In the genomic region with DNA sequence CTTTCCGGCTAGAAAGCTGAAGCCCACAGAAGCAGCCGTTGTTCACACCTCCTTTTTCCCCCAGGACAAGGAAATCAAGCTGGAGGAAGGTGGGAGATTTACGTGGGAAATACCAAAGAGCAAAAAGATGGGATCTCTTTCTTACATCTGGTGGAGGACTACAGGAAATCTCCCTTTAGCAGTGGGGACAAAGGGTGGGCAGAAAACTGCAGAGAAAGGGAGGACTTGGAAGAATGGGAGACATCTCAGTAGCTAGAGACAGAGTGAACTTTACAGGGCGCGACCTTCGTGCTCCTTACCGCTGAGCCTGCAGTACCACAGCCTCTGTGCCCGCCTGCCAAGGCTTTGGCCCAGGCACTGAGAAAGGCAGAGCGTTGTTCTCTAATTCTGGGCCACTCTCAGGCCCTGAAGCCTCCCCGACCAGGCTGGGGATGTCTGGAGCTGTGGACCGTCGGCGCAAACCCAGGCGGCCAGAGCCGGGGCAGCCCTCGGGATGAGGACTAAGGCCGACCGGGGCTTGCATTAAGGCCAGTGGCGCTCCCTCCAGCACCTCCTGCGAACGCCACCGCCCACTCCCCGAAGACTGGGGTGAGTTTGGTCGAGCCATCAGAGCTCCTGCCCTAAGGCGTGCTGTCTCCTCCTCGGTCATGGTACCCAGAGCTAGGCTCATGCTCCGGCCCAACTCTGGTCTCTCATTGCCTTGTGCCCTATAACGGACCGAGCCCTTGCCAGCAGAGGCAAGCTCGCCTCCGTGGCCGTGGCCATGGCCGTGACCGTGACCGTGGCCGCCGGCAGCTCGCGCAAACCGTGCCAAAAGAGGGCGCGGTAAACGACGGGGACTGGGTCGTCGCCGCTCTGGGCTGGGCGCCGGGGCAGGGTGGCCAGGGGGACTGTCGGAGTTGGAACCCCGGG, we compare ENCODE assay signal across 8 mouse cellular contexts. TPM values are rescaled to one million over a fixed set of nuclear protein-coding genes. Genes with fewer than 3 reads are reported as not detected.
DNase-seq lines count a peak whose midpoint lies in the region; ATAC-seq lines count a peak whose summit lies in the region.

No protein-coding gene starts in this region.

- H3K9me3 ChIP-seq in lung, embryonic 16.5 days (ENCODE audit: control insufficient read depth, low read length) = no peaks in the 10 kb centered on the region
- no peaks in the 10 kb centered on the region for H3K9me3 ChIP-seq in embryonic facial prominence, embryonic 13.5 days
- no peaks in the 10 kb centered on the region for H3K9me3 ChIP-seq in limb, embryonic 10.5 days (replicated peaks)
- no peaks in the 10 kb centered on the region for H3K9me3 ChIP-seq in neural tube, embryonic 15.5 days (replicated peaks)

- intact Hi-C loops in gastrocnemius, postnatal 36 days (cut with DNase I) = loop anchor here (5.0 kb wide), 1 partner anchor 75 kb away; the partner anchor contains the start of gene Disp2

- ATAC-seq in lung, embryonic 16.5 days (ENCODE audit: low read depth) = no peak
- no peak for ATAC-seq in embryonic facial prominence, embryonic 13.5 days (ENCODE audit: insufficient number of reproducible peaks, insufficient read depth, low FRiP score, low TSS enrichment, low read depth)
- 0 out of 2 replicates have a peak, but pooled peaks have one; percentile 15 for ATAC-seq in neural tube, embryonic 15.5 days (ENCODE audit: low FRiP score)

- 7% methylated on average over 46 of the region's 51 CpGs for WGBS in lung, embryonic 16.5 days
- WGBS in embryonic facial prominence, embryonic 13.5 days = 4% methylated on average over 51 of the region's 51 CpGs
- WGBS in limb, embryonic 10.5 days = 2% methylated on average over 51 of the region's 51 CpGs
- WGBS in neural tube, embryonic 15.5 days = 5% methylated on average over 51 of the region's 51 CpGs

- H3K27ac ChIP-seq in lung, embryonic 16.5 days (ENCODE audit: low read length) = no peak overlapping the region
- H3K27ac ChIP-seq in embryonic facial prominence, embryonic 13.5 days = no peak overlapping the region
- H3K27ac ChIP-seq in limb, embryonic 10.5 days = no peak overlapping the region
- H3K27ac ChIP-seq in neural tube, embryonic 15.5 days (replicated peaks) = no peak overlapping the region

- DNase-seq in lung, postnatal 4 days = no peak
- peak; percentile 62 for DNase-seq in limb, embryonic 10.5 days (ENCODE audit: low spot score)
- DNase-seq in cerebellum, adult 8-10 months = no peak
- DNase-seq in urinary bladder, postnatal 10 days (ENCODE audit: low spot score) = no peak
- DNase-seq in gastrocnemius, postnatal 36 days = no peak

- H3K4me2 ChIP-seq in lung, embryonic 16.5 days (ENCODE audit: low read depth, low read length) = peak overlapping the region; percentile 68
- H3K4me2 ChIP-seq in embryonic facial prominence, embryonic 13.5 days = peak overlapping the region; percentile 77
- H3K4me2 ChIP-seq in neural tube, embryonic 15.5 days = peak overlapping the region; percentile 70

- H3K4me3 ChIP-seq in lung, embryonic 16.5 days (ENCODE audit: low read length) = peak overlapping the region; percentile 45
- peak overlapping the region; percentile 43 for H3K4me3 ChIP-seq in embryonic facial prominence, embryonic 13.5 days
- H3K4me3 ChIP-seq in limb, embryonic 10.5 days = peak overlapping the region; percentile 50
- peak overlapping the region; percentile 39 for H3K4me3 ChIP-seq in neural tube, embryonic 15.5 days (replicated peaks)

- H3K4me1 ChIP-seq in lung, embryonic 16.5 days (replicated peaks; ENCODE audit: control insufficient read depth, insufficient read depth, low read length) = peaks cover 34% of the 10 kb centered on the region
- H3K4me1 ChIP-seq in embryonic facial prominence, embryonic 13.5 days = peaks cover 50% of the 10 kb centered on the region
- H3K4me1 ChIP-seq in limb, embryonic 10.5 days = peaks cover 43% of the 10 kb centered on the region
- H3K4me1 ChIP-seq in neural tube, embryonic 15.5 days = peaks cover 44% of the 10 kb centered on the region

- no peaks in the 10 kb centered on the region for H3K36me3 ChIP-seq in lung, embryonic 16.5 days (ENCODE audit: control insufficient read depth, insufficient read depth, low read length)
- H3K36me3 ChIP-seq in embryonic facial prominence, embryonic 13.5 days = no peaks in the 10 kb centered on the region
- no peaks in the 10 kb centered on the region for H3K36me3 ChIP-seq in limb, embryonic 10.5 days
- no peaks in the 10 kb centered on the region for H3K36me3 ChIP-seq in neural tube, embryonic 15.5 days

- H3K9ac ChIP-seq in lung, embryonic 16.5 days (ENCODE audit: low read length) = peak overlapping the region; percentile 44
- peak overlapping the region; percentile 44; the same call in 1 of the 2 replicates for H3K9ac ChIP-seq in embryonic facial prominence, embryonic 13.5 days
- H3K9ac ChIP-seq in neural tube, embryonic 15.5 days (replicated peaks) = peak overlapping the region; percentile 31; the same call in 1 of the 2 replicates

- peaks cover 74% of the 10 kb centered on the region for H3K27me3 ChIP-seq in lung, embryonic 16.5 days (ENCODE audit: control insufficient read depth, insufficient read depth, low read depth, low read length)
- H3K27me3 ChIP-seq in embryonic facial prominence, embryonic 13.5 days = peaks cover 89% of the 10 kb centered on the region
- peaks cover 99% of the 10 kb centered on the region for H3K27me3 ChIP-seq in limb, embryonic 10.5 days (ENCODE audit: low read depth, poor library complexity, severe bottlenecking)
- peaks cover 91% of the 10 kb centered on the region for H3K27me3 ChIP-seq in neural tube, embryonic 15.5 days (replicated peaks)

RNA-seq across cellular contexts. Expression of gene Ankrd63, which starts 1.5 kb away (rescaled TPM):
- 0.06 and 0.11 TPM in 2 replicates for polyA plus RNA-seq in lung, embryonic 16.5 days (2015; fragmentation: Nextera tagmentation; extraction: Ambion mirVana)
- polyA plus RNA-seq in embryonic facial prominence, embryonic 13.5 days (2015; fragmentation: Nextera tagmentation; extraction: Ambion mirVana) = 0.07 TPM in 1 of 2 replicates, not detected in the other
- not detected in 2 replicates for polyA plus RNA-seq in limb, embryonic 10.5 days (2016; fragmentation: Nextera tagmentation; extraction: Ambion mirVana)
- polyA plus RNA-seq in neural tube, embryonic 15.5 days (2015; fragmentation: Nextera tagmentation; extraction: Ambion mirVana) = not detected in 2 replicates
- total RNA-seq in gastrocnemius, postnatal 36 days (2021) = not detected

RNA-seq across cellular contexts. Expression of gene Plcb2, which starts 26.0 kb away (rescaled TPM):
- polyA plus RNA-seq in lung, embryonic 16.5 days (2015; fragmentation: Nextera tagmentation; extraction: Ambion mirVana) = 1.6 and 1.8 TPM in 2 replicates
- polyA plus RNA-seq in embryonic facial prominence, embryonic 13.5 days (2015; fragmentation: Nextera tagmentation; extraction: Ambion mirVana) = 0.47 and 0.55 TPM in 2 replicates
- polyA plus RNA-seq in limb, embryonic 10.5 days (2016; fragmentation: Nextera tagmentation; extraction: Ambion mirVana) = 0.28 and 0.36 TPM in 2 replicates
- polyA plus RNA-seq in neural tube, embryonic 15.5 days (2015; fragmentation: Nextera tagmentation; extraction: Ambion mirVana) = 1.0 and 2.2 TPM in 2 replicates
- under 1 TPM; 0.26 to 0.52 TPM for total RNA-seq in gastrocnemius, postnatal 36 days (2021)

RNA-seq across cellular contexts. Expression of gene Pak6, which starts 39.1 kb away (rescaled TPM):
- 2.2 and 3.9 TPM in 2 replicates for polyA plus RNA-seq in lung, embryonic 16.5 days (2015; fragmentation: Nextera tagmentation; extraction: Ambion mirVana)
- 2.2 and 2.7 TPM in 2 replicates for polyA plus RNA-seq in embryonic facial prominence, embryonic 13.5 days (2015; fragmentation: Nextera tagmentation; extraction: Ambion mirVana)
- 0.65 and 0.75 TPM in 2 replicates for polyA plus RNA-seq in limb, embryonic 10.5 days (2016; fragmentation: Nextera tagmentation; extraction: Ambion mirVana)
- polyA plus RNA-seq in neural tube, embryonic 15.5 days (2015; fragmentation: Nextera tagmentation; extraction: Ambion mirVana) = 40.2 and 42.4 TPM in 2 replicates
- total RNA-seq in gastrocnemius, postnatal 36 days (2021) = under 1 TPM; 0.20 to 0.31 TPM

RNA-seq across cellular contexts. Expression of gene Inafm2, which starts 43.3 kb away (rescaled TPM):
- 18.7 and 20.5 TPM in 2 replicates for polyA plus RNA-seq in lung, embryonic 16.5 days (2015; fragmentation: Nextera tagmentation; extraction: Ambion mirVana)
- polyA plus RNA-seq in embryonic facial prominence, embryonic 13.5 days (2015; fragmentation: Nextera tagmentation; extraction: Ambion mirVana) = 12.7 and 13.1 TPM in 2 replicates
- 16.1 and 16.3 TPM in 2 replicates for polyA plus RNA-seq in limb, embryonic 10.5 days (2016; fragmentation: Nextera tagmentation; extraction: Ambion mirVana)
- polyA plus RNA-seq in neural tube, embryonic 15.5 days (2015; fragmentation: Nextera tagmentation; extraction: Ambion mirVana) = 22.0 and 23.5 TPM in 2 replicates
- total RNA-seq in gastrocnemius, postnatal 36 days (2021) = 1 to 10 TPM; 3.8 to 4.9 TPM
